Mouse (Mus musculus) bone marrow, adult 2 months (tissue): ENCODE data around the gene Atp12a.

ENCODE experiments used
- CTCF ChIP-seq: fragments of 200-500 bp; IDR thresholded peaks from 2 replicates; pipeline ENCODE4 v1.5.1; 2011; ENCODE audit warnings: low read length, control low read depth; ENCODE audit not compliant: control insufficient read depth, insufficient read depth
- POLR2A ChIP-seq: fragments of 200-500 bp; IDR thresholded peaks from 2 replicates; pipeline ENCODE4 v1.6.1; 2011; ENCODE audit warnings: low read depth, mild to moderate bottlenecking, control low read depth, low read length, borderline replicate concordance; ENCODE audit not compliant: control insufficient read depth

- TF ChIP-seq POLR2A: no peak
- TF ChIP-seq CTCF: no peak
These were observed 28.8 kb upstream of the Atp12a start for GRCm38 (mm10) chr14:56336032-56336431.
